Mouse (Mus musculus) erythroblast, embryonic 14.5 days (primary cell): ENCODE measurements around the gene Tnrc6c. TPM values are rescaled to one million over a fixed set of nuclear protein-coding genes. Genes with fewer than 3 reads are reported as not detected.

ENCODE experiments used
- H3K27me3 ChIP-seq: 2 replicates; pipeline ENCODE4 v1.6.1; 2012; ENCODE audit warnings: inconsistent platforms; ENCODE audit not compliant: control insufficient read depth
- H3K36me3 ChIP-seq: 2 replicates; pipeline ENCODE4 v1.6.1; 2012; ENCODE audit warnings: mild to moderate bottlenecking, inconsistent platforms; ENCODE audit not compliant: control insufficient read depth
- H3K4me1 ChIP-seq: 2 replicates; pipeline ENCODE4 v1.6.1; 2012; ENCODE audit warnings: inconsistent platforms; ENCODE audit not compliant: control insufficient read depth
- H3K4me3 ChIP-seq: replicated peaks from 2 replicates; pipeline ENCODE3; 2012; ENCODE audit warnings: moderate library complexity, mild to moderate bottlenecking, inconsistent platforms
- H3K9me3 ChIP-seq: 2 replicates; pipeline ENCODE4 v1.6.1; 2012; ENCODE audit warnings: low read length, inconsistent platforms, mixed read lengths; ENCODE audit not compliant: control insufficient read depth
- GATA1 ChIP-seq: IDR thresholded peaks from 2 replicates; pipeline ENCODE4 v1.6.1; 2012; ENCODE audit warnings: low read length, inconsistent platforms, mixed read lengths
- TAL1 ChIP-seq: IDR thresholded peaks from 3 replicates; pipeline ENCODE4 v1.6.1; 2012; ENCODE audit warnings: low read length, inconsistent platforms, mixed read lengths
- polyA plus RNA-seq: library from polyadenylated mRNA; stranded (reverse); fragments of >175 nt; gene quantifications from 2 replicates; pipeline ENCODE4 v1.2.3, GENCODE M21; 2012

The Tnrc6c gene
- polyA plus RNA-seq, 1 experiment: 0.76 TPM

- no peaks in the 10 kb centered on the region; the same call in 1 of the 2 replicates for H3K27me3 ChIP-seq
- peaks cover 90% of the 10 kb centered on the region for H3K4me1 ChIP-seq
- peak overlapping the region; percentile 77 for H3K4me3 ChIP-seq
- no peaks in the 10 kb centered on the region for H3K9me3 ChIP-seq
- peaks cover 100% of the 10 kb centered on the region for H3K36me3 ChIP-seq
- TF ChIP-seq TAL1 (no peak), GATA1 (no peak)
Measured at GRCm38 (mm10) chr11:117810401-117811046, 156.4 kb downstream of the Tnrc6c start.

Other genes with a start within 250 kb of the Tnrc6c start
- gene Gm11733, start 169.9 kb upstream of the Tnrc6c start, polyA plus RNA-seq: not detected in 2 replicates
- 39.5 and 54.7 TPM in 2 replicates for gene Tmc8, start 127.8 kb downstream of the Tnrc6c start, polyA plus RNA-seq
- gene Tmc6, start 127.9 kb downstream of the Tnrc6c start, polyA plus RNA-seq: 61.5 and 62.4 TPM in 2 replicates
- gene 6030468B19Rik, start 143.4 kb downstream of the Tnrc6c start, polyA plus RNA-seq: 202 and 213 TPM in 2 replicates
- gene Gm20708, start 155.4 kb downstream of the Tnrc6c start, polyA plus RNA-seq: 0.16 TPM in 2 replicates
- 7.2 and 10.2 TPM in 2 replicates for gene Syngr2, start 155.4 kb downstream of the Tnrc6c start, polyA plus RNA-seq
- gene Afmid, start 171.6 kb downstream of the Tnrc6c start, polyA plus RNA-seq: 0.41 and 2.3 TPM in 2 replicates
- 17.8 and 29.7 TPM in 2 replicates for gene Tk1, start 171.8 kb downstream of the Tnrc6c start, polyA plus RNA-seq
- gene Birc5, start 195.0 kb downstream of the Tnrc6c start, polyA plus RNA-seq: 47.2 and 54.9 TPM in 2 replicates
- gene Tmem235, start 206.5 kb downstream of the Tnrc6c start, polyA plus RNA-seq: not detected in 2 replicates
- 0.13 TPM in 1 of 2 replicates, not detected in the other for gene Tha1, start 219.2 kb downstream of the Tnrc6c start, polyA plus RNA-seq